Mouse (Mus musculus) limb, embryonic 15.5 days (tissue): ENCODE results near the gene 1110051M20Rik. TPM values are rescaled to one million over a fixed set of nuclear protein-coding genes. Genes with fewer than 3 reads are reported as not detected.

Source experiments
- ATAC-seq: fragments of 200-750 bp; cut with Nextera tagmentation; 2 replicates; pipeline ENCODE4 v1.8.0; 2017; ENCODE audit warnings: low read depth, moderate TSS enrichment; ENCODE audit not compliant: insufficient number of reproducible peaks, low FRiP score, low TSS enrichment
- H3K27ac ChIP-seq: fragments of 300-500 bp; sonication (generic); 2 replicates; pipeline ENCODE4 v1.5.1; 2015; ENCODE audit warnings: moderate library complexity, mild to moderate bottlenecking, inconsistent platforms
- H3K27me3 ChIP-seq: fragments of 300-500 bp; sonication (generic); 2 replicates; pipeline ENCODE4 v1.6.1; 2015; ENCODE audit warnings: inconsistent platforms
- H3K36me3 ChIP-seq: fragments of 300-500 bp; sonication (generic); 2 replicates; pipeline ENCODE4 v1.6.1; 2015; ENCODE audit warnings: inconsistent platforms
- H3K4me1 ChIP-seq: fragments of 300-500 bp; sonication (generic); 2 replicates; pipeline ENCODE4 v1.6.1; 2015; ENCODE audit warnings: inconsistent platforms
- H3K4me2 ChIP-seq: fragments of 300-500 bp; sonication (generic); 2 replicates; pipeline ENCODE4 v1.6.1; 2015; ENCODE audit warnings: mild to moderate bottlenecking, inconsistent platforms
- H3K4me3 ChIP-seq: fragments of 300-500 bp; sonication (generic); 2 replicates; pipeline ENCODE4 v1.5.1; 2015; ENCODE audit warnings: mild to moderate bottlenecking, inconsistent platforms
- H3K9ac ChIP-seq: fragments of 300-500 bp; sonication (generic); 2 replicates; pipeline ENCODE4 v1.6.1; 2015; ENCODE audit warnings: inconsistent platforms
- H3K9me3 ChIP-seq: fragments of 300-500 bp; sonication (generic); 2 replicates; pipeline ENCODE4 v1.6.1; 2016; ENCODE audit warnings: inconsistent platforms
- WGBS: fragments of 180-500 bp; shearing (Covaris S2); methylation state at CpG from one replicate; pipeline ENCODE4 v1.1.7; 2015; 5-methylcytosine and 5-hydroxymethylcytosine counted together
- polyA plus RNA-seq: library from polyadenylated mRNA; unstranded; fragments of >200 nt; fragmentation: Nextera tagmentation; extraction: Ambion mirVana; gene quantifications from 2 replicates; pipeline ENCODE4 v1.2.1, GENCODE M21; 2015

The 1110051M20Rik gene
- polyA plus RNA-seq, 1 experiment from 2014 or later, result 54.1 TPM

DNA sequence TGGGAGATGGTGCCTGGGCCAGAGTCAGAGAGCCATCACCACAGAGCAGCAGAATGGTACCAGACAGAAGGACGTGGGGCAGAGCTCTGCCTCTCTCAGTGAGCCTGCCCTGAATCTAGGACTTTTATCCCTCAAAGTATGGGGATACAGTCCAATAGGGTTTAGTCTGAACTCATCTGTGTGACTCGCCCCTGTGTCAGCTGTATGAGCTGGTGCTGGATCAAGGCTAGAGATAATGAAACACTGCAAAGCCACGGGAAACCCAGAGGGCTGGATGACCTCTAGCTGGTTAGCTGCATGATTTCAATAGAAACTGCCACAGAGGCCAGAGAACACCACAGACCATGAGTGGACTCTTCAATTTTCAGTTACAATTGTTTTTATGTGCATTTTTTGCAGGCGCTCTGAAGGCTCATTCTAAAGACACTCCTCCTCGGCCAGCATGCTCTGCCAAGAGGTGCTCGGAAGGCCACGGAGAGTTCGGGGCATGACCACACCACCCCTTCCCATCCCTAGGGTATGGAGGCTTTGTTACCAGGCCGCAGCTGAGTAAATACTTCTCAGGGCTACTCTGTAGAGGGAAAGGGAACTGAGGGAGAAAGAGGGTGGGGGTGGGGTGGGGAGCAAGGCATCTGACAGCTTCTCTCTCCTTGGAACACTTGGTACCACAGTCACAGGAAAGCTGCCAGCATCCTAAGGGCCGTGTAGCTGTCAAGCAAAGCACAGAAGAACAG, 131.8 kb downstream of the 1110051M20Rik start:
- peak; percentile 40; the same call in 1 of the 2 replicates for ATAC-seq
- H3K36me3 ChIP-seq, result no peaks in the 10 kb centered on the region
- H3K4me3 ChIP-seq, result no peak overlapping the region
- H3K27me3 ChIP-seq, result no peaks in the 10 kb centered on the region
- H3K9me3 ChIP-seq, result no peaks in the 10 kb centered on the region
- H3K27ac ChIP-seq, result no peak overlapping the region
- H3K4me1 ChIP-seq, result 0 out of 2 replicates have a peak, but pooled peaks cover 4% of the 10 kb centered on the region
- H3K4me2 ChIP-seq, result no peak overlapping the region
- H3K9ac ChIP-seq, result no peak overlapping the region
- 59% methylated on average over 10 of the region's 10 CpGs for WGBS

DNA sequence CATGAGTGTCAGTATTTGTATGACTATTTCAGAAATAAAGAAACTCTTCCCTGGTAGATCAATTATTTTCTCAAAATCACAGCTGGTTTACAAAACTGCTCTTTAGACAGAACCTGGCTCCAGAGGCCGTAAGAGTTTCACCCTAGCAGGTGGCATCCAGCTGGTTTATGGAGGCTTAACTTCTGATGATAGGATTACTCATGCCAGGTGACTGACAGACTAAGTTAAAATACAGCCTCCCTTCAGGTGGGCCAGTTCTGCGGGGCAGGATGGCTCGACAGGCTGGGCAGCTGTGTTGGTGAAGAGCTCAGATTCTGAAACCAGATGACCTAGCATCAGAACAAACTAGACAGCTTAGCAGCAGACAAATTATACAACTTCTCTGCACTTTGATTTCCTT, 135.0 kb downstream of the 1110051M20Rik start:
- no peak overlapping the region for H3K4me2 ChIP-seq
- H3K4me1 ChIP-seq, result 0 out of 2 replicates have a peak, but pooled peaks cover 4% of the 10 kb centered on the region
- no peaks in the 10 kb centered on the region for H3K36me3 ChIP-seq
- no peaks in the 10 kb centered on the region for H3K27me3 ChIP-seq
- no peaks in the 10 kb centered on the region for H3K9me3 ChIP-seq
- 36% methylated on average over 3 of the region's 3 CpGs for WGBS
- H3K4me3 ChIP-seq, result no peak overlapping the region
- no peak overlapping the region for H3K27ac ChIP-seq
- H3K9ac ChIP-seq, result no peak overlapping the region
- no peak for ATAC-seq

DNA sequence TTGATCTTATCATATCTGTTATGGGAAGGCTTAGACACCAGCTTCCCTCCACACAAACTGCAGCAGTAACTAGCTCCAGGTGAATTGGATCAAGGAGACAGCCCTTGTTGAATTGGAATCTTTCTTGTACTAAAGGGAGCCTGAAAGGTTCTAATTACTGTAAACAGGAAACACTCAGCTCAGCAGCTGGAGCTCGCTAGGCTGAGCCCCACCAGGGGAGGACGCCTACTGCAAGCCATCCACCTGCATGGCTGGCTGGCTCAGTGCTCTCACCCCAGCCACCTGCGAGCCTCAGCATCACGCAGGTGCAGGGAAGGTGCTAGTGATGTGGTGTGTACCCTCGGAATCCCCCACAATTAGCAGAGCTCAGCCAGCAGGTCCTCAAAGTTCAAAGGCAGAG, 135.8 kb downstream of the 1110051M20Rik start:
- no peak for ATAC-seq

DNA sequence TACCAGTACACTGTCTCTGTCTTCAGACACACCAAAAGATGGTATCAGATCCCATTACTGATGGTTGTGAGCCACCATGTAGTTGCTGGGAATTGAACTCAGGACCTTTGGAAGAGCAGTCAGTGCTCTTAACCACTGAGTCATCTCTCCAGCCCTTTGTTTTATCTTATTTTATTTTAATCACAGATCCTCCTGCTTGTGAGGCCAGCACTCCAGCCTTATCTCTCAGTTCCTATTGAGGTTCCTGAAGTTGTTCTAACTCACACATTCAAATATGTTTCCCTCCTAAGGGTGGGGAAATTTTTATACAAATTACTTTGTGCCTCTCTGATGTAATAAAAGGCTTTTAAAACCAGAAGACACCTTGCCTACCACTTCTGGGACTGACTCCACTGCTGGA, 137.9 kb downstream of the 1110051M20Rik start:
- H3K27me3 ChIP-seq, result no peaks in the 10 kb centered on the region
- no peak overlapping the region for H3K27ac ChIP-seq
- H3K4me2 ChIP-seq, result no peak overlapping the region
- H3K4me1 ChIP-seq, result no peaks in the 10 kb centered on the region
- no peak for ATAC-seq
- H3K36me3 ChIP-seq, result peaks cover 2% of the 10 kb centered on the region; the same call in 1 of the 2 replicates
- no peak overlapping the region for H3K9ac ChIP-seq
- H3K4me3 ChIP-seq, result no peak overlapping the region
- H3K9me3 ChIP-seq, result no peaks in the 10 kb centered on the region

More for the DNA sequence above, 135.8 kb downstream of the 1110051M20Rik start:
- 22% methylated on average over 5 of the region's 5 CpGs for WGBS
- no peak overlapping the region for H3K27ac ChIP-seq
- H3K36me3 ChIP-seq, result no peaks in the 10 kb centered on the region
- H3K9ac ChIP-seq, result no peak overlapping the region
- H3K27me3 ChIP-seq, result no peaks in the 10 kb centered on the region
- H3K4me2 ChIP-seq, result no peak overlapping the region
- 0 out of 2 replicates have a peak, but pooled peaks cover 4% of the 10 kb centered on the region for H3K4me1 ChIP-seq
- no peak overlapping the region for H3K4me3 ChIP-seq
- no peaks in the 10 kb centered on the region for H3K9me3 ChIP-seq

DNA sequence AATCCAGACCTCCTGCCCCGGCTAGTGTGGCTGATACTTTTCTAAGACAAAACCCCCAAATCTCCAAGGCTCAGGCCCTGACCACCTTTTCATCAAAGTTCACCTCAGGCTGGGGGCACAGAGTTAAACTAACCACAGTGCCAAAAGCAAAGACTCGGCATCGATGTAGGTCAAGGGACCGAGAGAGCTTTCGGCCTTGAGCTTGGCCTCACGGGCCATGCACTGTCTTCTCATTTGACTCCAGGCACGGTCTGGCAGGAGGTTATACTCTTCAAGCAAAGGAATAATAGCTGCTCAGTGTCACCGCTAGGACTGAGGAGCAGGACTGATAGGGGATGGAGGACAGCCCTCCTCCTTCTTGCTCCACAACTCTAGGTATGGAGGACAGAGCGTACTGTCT, 138.6 kb downstream of the 1110051M20Rik start:
- Histone ChIP-seq H3K36me3 (peaks cover 2% of the 10 kb centered on the region; the same call in 1 of the 2 replicates), H3K9me3 (no peaks in the 10 kb centered on the region), H3K4me2 (no peak overlapping the region), H3K27ac (no peak overlapping the region), H3K4me3 (no peak overlapping the region), H3K9ac (no peak overlapping the region), H3K27me3 (no peaks in the 10 kb centered on the region), H3K4me1 (no peaks in the 10 kb centered on the region)
- 90% methylated on average over 9 of the region's 9 CpGs for WGBS
- ATAC-seq, result no peak

DNA sequence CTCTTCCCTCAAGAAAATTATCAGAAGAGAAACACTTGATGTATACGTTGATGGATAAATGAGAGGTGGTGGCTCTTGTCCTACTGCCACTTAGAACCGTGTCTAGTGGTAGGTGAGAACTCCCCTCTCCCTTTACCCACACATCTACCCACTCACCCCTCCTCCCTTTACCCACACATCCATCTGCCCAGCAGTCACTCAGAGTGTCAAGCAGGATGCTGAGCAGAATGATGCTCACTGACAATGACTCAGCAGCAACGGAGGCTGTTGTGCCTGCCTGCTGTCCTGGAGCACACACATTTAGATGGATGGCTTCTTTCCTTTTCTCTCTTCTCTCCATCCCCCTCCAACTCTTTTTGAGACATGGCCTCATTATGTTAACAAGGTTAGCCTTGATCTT, 141.7 kb downstream of the 1110051M20Rik start:
- no peak for ATAC-seq
- Histone ChIP-seq H3K4me1 (peaks cover 7% of the 10 kb centered on the region; the same call in 1 of the 2 replicates), H3K4me2 (no peak overlapping the region), H3K4me3 (no peak overlapping the region), H3K27ac (no peak overlapping the region), H3K9ac (no peak overlapping the region), H3K36me3 (peaks cover 2% of the 10 kb centered on the region; the same call in 1 of the 2 replicates), H3K27me3 (no peaks in the 10 kb centered on the region), H3K9me3 (no peaks in the 10 kb centered on the region)
- 63% methylated on average over 3 of the region's 3 CpGs for WGBS

DNA sequence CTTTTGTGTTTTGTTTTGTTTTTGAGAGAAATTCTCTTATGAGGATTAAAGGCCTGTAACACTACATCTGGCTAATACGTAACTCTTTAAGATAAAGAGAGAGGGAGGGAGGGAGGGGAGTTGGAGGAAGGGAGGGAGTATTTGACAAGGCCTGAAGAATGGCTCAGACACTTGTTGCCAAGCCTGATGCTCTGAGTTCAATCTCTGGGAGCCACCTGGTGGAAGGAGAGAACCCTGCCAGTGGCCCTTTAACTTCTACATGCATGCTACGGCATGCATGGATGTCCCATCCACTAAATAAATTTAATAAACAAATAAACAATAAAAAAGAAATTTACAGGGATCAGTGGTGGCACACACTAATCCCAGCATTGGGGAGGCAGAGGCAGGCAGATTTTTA, 142.7 kb downstream of the 1110051M20Rik start:
- Histone ChIP-seq H3K4me1 (peaks cover 7% of the 10 kb centered on the region; the same call in 1 of the 2 replicates), H3K27me3 (no peaks in the 10 kb centered on the region), H3K4me3 (no peak overlapping the region), H3K9me3 (no peaks in the 10 kb centered on the region), H3K9ac (no peak overlapping the region), H3K36me3 (peaks cover 2% of the 10 kb centered on the region; the same call in 1 of the 2 replicates), H3K4me2 (no peak overlapping the region), H3K27ac (no peak overlapping the region)
- 79% methylated on average over 2 of the region's 2 CpGs for WGBS
- no peak for ATAC-seq

DNA sequence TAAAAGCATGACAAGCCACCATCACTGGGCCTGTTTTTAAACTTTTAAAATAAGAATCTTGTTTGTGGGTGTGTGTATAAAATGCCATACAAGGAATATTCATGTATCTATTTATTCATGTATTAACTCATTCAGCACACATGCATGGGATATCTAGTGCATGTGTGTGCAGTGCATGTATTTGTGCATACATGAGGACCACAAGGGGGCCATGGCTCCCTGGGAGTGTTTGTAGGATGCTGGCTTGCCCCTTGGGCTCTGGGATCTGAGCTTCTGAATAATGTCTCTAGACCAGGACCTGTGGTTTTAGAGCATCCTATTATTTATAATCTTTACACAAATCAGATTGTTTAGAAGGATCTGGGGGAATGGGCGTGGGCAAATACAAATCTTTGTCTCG, 143.7 kb downstream of the 1110051M20Rik start:
- 89% methylated on average over 2 of the region's 2 CpGs for WGBS
- H3K27me3 ChIP-seq, result no peaks in the 10 kb centered on the region
- H3K9me3 ChIP-seq, result no peaks in the 10 kb centered on the region
- no peak overlapping the region for H3K27ac ChIP-seq
- H3K4me2 ChIP-seq, result no peak overlapping the region
- no peak overlapping the region for H3K4me3 ChIP-seq
- peaks cover 2% of the 10 kb centered on the region; the same call in 1 of the 2 replicates for H3K36me3 ChIP-seq
- no peak overlapping the region for H3K9ac ChIP-seq
- no peak for ATAC-seq
- H3K4me1 ChIP-seq, result peaks cover 7% of the 10 kb centered on the region; the same call in 1 of the 2 replicates

DNA sequence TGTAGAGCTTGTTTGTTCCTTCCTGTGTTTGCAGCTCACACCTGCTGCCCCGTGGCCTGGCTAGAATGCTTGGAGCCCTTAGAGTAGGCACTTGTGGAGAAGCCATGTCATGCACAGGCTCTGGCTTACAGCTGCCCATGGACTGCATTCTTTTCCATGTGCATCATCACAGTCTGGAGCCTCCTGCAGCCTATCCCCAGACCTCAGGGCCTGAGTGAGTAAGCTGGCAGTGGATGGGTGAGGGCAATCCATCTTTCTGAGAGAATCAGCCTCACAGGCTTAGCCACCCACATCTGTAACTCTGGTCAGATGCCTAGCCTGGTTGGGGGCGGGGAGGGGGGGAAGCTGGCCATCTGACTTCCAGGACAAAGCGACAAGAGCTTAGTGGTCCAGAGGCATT, 145.3 kb downstream of the 1110051M20Rik start:
- 38% methylated on average over 3 of the region's 3 CpGs for WGBS
- Histone ChIP-seq H3K4me3 (no peak overlapping the region), H3K27ac (peak overlapping the region; percentile 43; the same call in 1 of the 2 replicates), H3K4me2 (no peak overlapping the region), H3K9me3 (no peaks in the 10 kb centered on the region), H3K27me3 (no peaks in the 10 kb centered on the region), H3K9ac (no peak overlapping the region), H3K36me3 (peaks cover 2% of the 10 kb centered on the region; the same call in 1 of the 2 replicates), H3K4me1 (peaks cover 7% of the 10 kb centered on the region; the same call in 1 of the 2 replicates)
- ATAC-seq, result peak; percentile 76

DNA sequence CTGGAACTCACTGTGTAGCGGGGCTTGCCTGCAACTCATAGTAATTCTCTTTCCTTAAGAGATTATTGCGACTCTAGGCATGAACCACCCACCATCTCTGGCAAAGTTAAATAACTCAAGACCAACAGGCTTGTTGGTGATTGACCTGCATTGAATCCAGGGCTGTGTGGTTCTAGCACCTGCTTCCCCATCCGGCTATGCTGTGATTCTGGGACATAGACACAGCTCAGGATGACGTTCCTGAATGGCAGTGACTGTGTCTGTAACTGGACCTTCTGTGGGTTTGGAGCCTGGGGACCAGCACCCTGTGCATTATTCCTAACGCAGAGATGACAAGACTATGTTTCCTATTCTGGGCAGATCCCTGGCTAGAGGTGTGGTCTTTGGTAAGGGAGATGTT, 148.6 kb downstream of the 1110051M20Rik start:
- ATAC-seq, result no peak
- Histone ChIP-seq H3K27ac (no peak overlapping the region), H3K4me1 (peaks cover 20% of the 10 kb centered on the region), H3K4me3 (no peak overlapping the region), H3K9ac (no peak overlapping the region), H3K4me2 (no peak overlapping the region), H3K9me3 (no peaks in the 10 kb centered on the region), H3K36me3 (no peaks in the 10 kb centered on the region), H3K27me3 (no peaks in the 10 kb centered on the region)
- 89% methylated on average over 5 of the region's 5 CpGs for WGBS

DNA sequence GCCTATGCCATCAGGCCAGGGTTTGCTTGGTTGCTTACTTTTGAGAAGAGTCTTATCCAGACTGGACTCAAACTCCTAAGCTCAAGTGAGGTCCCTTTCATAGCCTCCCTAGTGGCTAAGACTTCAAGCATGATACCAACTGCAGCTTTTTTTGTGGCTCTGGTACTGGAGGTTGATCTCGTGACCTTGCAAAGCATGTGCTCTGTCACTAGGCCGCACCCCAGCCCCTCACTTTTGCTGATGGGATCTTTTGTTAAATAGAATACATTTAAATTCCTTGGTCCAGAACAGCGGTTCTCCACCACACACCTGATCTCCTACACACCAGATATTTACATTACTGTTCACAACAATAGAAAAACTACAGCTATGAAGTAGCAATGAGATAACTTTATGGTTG, 150.3 kb downstream of the 1110051M20Rik start:
- Histone ChIP-seq H3K27me3 (no peaks in the 10 kb centered on the region), H3K9me3 (no peaks in the 10 kb centered on the region), H3K27ac (no peak overlapping the region), H3K4me2 (no peak overlapping the region), H3K4me3 (no peak overlapping the region), H3K36me3 (no peaks in the 10 kb centered on the region), H3K4me1 (peaks cover 17% of the 10 kb centered on the region), H3K9ac (no peak overlapping the region)
- ATAC-seq, result no peak
- WGBS, result 93% methylated on average over 3 of the region's 3 CpGs

DNA sequence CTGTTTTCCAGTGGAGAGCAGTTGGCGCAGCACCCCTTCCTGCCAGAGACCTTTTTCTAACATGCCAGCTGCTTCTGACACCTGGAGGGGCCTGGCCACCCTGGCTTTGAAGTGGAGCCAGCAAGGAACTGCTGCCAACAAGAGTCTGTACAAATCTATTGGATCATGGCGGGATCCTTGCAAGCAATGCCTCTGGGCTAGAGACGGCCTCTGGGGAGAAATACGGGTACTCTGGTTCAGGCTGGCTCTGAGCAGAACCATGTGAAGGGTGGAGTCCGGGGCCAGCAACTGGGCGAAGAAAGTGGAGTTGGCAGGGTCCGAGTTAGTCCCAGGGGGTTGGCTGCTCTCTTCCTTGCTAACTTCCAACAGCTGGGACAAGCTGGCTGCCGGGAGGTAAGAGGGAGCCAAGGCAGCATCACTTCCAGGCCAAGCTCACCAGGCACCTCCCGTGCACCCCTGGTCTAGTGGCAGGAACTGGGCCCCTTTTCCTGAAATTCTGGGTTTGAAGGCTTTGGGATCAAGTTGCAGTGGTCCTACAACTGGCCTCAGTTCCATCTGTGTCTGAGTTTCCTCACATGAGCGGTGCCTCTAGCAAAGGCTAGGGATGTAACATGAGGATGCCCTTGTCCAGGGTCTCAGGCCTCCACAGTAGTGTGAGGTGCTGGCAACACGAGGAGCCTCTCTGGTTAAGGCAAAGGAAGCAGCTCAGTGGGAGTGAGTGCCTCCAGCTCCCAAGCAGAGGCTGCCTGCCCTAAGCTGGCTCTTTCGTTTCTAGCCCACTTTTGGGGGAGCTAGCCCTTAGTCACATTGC, 153.1 kb downstream of the 1110051M20Rik start:
- Histone ChIP-seq H3K36me3 (no peaks in the 10 kb centered on the region), H3K4me2 (no peak overlapping the region), H3K27ac (peak overlapping the region; percentile 68), H3K9me3 (no peaks in the 10 kb centered on the region), H3K4me1 (peaks cover 14% of the 10 kb centered on the region), H3K9ac (no peak overlapping the region), H3K4me3 (no peak overlapping the region), H3K27me3 (no peaks in the 10 kb centered on the region)
- ATAC-seq, result peak; percentile 68
- WGBS, result 36% methylated on average over 12 of the region's 12 CpGs
